Mouse (Mus musculus) gastrocnemius, postnatal 25 days (tissue): ENCODE results near the gene Pomp. TPM values are rescaled to one million over a fixed set of nuclear protein-coding genes. Genes with fewer than 3 reads are reported as not detected.
A peak's percentile ranks its signal among the peaks of the same experiment; 100 is the strongest.

Source experiments
- DNase-seq: peaks from one replicate; pipeline ENCODE4 v3.0.0; 2022
- long read RNA-seq, 2 experiments: library from polyadenylated mRNA; stranded (forward); transcript quantifications; one replicate each; pipeline ENCODE4 v2.0.0; 2021
- total RNA-seq, 2 experiments: library from RNA; stranded (reverse); gene quantifications; 1 replicate in 1 of 2; 2 replicates in 1 of 2; pipeline ENCODE4 v1.2.3; 2021

Gene Pomp
- total RNA-seq = 100 to 1,000 TPM; 137 to 142 TPM
- long read RNA-seq, experiment 1, transcript Pomp-201 (6 exons, 1,579 nt) = major isoform, 395 of 471 reads
- long read RNA-seq, experiment 1, partial matches to known transcripts = 61 of 471 reads
- long read RNA-seq, experiment 1, other reads (novel, unspliced or antisense) = 12 of 471 reads
- long read RNA-seq, experiment 2, transcript Pomp-201 (6 exons, 1,579 nt) = major isoform, 309 of 363 reads
- long read RNA-seq, experiment 2, partial matches to known transcripts = 39 of 363 reads
- long read RNA-seq, experiment 2, other reads (novel, unspliced or antisense) = 12 of 363 reads

DNA sequence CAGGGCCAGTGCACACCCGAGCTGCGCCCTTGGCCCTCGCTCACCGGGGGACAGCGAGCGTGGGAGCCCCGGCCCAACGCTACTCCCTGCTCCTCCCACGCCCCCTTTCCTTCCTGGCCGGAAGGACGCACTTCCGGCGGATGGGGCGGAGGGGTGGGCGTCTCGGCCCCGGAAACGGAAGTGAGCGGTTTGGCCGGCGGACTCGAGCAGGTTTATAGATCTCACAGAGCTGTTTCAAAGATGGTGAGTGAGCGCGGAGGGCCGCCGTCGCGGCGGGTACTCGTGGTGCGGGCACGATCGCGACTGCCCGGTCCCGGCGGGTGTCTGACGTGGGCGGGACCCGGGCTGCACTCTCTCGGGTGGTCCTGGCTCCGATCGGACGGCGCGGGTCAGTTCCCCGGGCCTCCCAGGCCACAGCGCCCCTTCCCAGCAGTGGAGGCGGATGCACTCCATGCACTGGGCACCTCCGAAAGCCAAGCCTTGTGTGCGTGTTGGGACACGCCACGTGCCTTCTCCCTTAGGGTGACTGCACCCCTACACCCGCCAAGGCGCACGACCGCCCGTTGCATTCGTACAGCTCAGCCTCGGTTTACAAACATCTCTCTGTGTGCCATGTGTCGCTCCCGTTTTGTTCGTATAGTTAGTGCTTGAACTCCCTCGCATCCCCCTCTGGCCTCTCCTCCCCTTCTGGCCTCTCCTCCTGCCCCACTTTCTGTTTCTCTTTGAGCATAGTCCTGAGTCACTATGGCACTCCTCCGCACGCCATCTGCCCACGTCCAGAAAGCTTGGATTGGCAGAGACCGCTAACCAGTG, at the start of gene Pomp:
Pomp (plus strand) TSS at position 13 of the 813 bp plus-strand sequence.
- peak; percentile 89 for DNase-seq

DNA sequence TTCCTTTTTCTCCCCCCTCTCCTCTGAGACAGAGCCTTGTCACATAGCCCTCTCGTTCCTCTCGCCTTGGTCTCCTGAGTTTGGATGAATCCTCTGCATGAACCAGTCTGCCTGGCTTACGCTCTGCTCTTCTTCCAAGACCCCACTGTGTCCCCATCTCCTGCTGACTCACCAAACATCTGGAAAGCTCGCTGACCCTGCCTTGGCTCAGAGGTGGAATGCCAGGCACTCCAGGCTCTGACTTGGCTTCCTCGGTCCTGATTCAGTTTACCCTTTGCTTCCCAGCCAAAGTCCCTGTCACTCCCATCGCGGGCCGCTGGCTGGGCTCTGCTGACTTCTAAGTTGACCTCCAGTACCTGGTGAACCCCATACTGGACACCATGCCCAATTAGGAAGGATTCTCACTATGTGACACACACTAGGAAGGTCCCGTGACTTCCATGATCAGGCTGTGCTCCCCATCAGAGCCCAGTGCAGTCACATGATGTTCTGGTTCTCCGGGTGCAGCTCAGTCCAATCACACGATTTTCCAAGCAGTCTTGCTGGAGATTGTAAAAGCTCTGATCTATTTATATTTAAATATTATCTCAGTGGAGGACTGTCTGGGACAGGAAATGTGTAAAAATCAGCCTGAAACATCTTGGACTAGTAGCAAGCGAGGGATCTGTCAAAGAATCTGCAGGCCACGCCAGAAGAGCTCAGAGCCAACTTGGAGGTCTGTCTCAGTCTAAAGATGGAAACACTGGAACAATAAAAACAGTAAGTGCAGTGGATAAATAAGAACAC, 47.8 kb upstream of the Pomp start:
- peak; percentile 59 for DNase-seq

GRCm38 (mm10) chr5:147814971-147815370, 45.3 kb upstream of the Pomp start:
- no peak for DNase-seq

GRCm38 (mm10) chr5:147815592-147815991, 44.7 kb upstream of the Pomp start:
- no peak for DNase-seq

- DNase-seq = no peak
Observed at GRCm38 (mm10) chr5:147816465-147816864, 43.8 kb upstream of the Pomp start.

DNA sequence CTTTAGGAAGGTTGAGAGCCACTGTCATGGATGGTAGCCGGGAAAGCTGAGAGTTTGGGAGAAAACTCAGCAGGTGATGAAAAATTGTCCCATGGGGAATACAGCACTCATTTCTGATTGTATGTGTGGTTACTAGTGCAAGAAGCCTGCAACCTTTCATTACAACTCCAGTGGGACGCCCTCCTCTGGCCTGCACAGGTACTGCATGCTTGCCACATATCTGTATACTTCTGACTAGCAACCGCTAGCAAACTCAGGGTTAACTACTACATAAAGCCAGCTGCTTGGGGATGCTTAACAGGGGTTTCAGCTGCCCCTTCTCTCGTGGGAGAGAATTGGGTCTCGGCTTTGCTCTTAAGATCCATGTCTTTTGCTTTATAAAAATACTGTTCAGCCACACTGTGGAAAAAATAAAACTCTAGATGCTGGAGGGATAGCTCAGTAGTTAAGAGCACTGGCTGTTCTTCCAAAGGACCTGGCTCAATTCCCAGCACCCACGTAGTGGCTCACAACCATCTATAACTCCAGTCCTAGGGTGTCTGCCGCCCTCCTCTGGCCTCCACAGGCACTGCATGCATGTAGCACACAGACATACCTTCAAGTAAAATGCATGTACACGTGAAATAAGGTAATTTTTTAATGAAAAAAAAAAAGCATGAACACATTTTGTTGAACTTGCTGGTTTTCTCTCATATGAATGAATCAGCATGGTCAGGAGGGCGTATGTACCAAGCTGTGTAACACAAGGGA, 42.3 kb upstream of the Pomp start:
- no peak for DNase-seq

GRCm38 (mm10) chr5:147818866-147819265, 41.4 kb upstream of the Pomp start:
- DNase-seq = no peak

DNA sequence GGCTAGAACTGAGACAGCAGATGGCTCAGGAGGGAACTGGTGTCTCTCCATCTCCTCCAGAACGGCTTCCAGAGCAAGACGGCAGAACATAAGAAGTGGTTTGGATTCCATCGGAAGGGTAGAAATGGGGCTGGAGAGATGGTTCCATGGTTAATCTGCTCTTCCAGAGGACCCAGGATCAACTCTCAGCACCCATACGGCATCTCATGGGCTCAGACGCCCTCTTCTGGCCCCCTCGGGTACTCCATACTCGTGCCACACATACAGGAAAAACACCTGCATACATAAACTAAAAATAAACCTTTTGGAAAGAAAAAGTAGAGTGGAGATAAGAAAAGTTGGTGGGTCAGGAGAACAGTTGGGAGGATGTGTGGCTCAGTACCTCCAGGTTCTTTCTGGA, 40.4 kb upstream of the Pomp start:
- DNase-seq = no peak

- no peak for DNase-seq
Observed at GRCm38 (mm10) chr5:147824021-147824605, 36.1 kb upstream of the Pomp start.

- no peak for DNase-seq
Observed at GRCm38 (mm10) chr5:147825375-147825969, 34.8 kb upstream of the Pomp start.

GRCm38 (mm10) chr5:147826091-147826490, 34.2 kb upstream of the Pomp start:
- DNase-seq = no peak

GRCm38 (mm10) chr5:147826546-147826945, 33.7 kb upstream of the Pomp start:
- no peak for DNase-seq

- no peak for DNase-seq
Observed at GRCm38 (mm10) chr5:147828846-147829245, 31.4 kb upstream of the Pomp start.

- DNase-seq = no peak
Observed at GRCm38 (mm10) chr5:147832842-147833241, 27.4 kb upstream of the Pomp start.

GRCm38 (mm10) chr5:147834841-147835500, 25.3 kb upstream of the Pomp start:
- no peak for DNase-seq

DNA sequence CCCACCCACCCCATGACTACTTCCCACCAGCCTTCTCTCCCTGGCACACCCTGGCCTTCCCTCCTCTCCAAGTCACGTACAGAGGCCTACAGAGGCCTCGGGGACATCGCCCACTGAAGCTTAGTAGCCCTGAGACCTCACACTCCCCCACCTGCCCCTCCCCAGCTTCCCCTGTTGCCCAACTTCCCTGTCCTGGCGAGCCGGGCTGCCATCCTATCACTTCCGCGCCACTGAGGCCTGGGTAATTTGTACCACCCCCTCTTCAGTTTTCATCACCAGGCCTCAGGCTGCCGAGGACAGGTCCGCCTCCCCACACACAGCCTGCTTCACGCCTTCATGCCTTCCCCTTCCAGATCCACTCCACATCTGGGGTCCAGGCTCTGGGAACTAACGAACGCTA, 20.8 kb upstream of the Pomp start:
- no peak for DNase-seq

DNA sequence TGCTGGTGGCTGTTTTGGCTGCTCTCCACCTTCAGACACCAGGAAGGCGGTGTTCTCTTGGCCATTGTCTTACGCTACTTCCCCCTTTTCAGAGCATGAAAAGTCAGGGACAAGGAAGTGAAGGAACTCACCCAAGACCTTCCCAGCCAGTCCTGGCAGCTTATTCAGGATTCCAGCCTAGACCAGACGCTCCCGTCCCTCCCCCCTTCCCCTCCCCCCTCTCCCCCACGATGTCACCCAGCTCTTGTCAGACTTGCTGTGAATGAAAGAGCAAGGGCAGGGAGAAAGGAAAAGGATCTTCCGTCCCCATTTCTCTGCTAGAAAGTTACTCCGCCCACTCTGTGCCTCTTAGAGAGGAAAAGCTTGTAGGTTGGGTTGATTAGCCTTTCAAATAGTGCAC, 16.9 kb upstream of the Pomp start:
- DNase-seq = no peak

GRCm38 (mm10) chr5:147845319-147845718, 14.9 kb upstream of the Pomp start:
- DNase-seq = no peak

DNA sequence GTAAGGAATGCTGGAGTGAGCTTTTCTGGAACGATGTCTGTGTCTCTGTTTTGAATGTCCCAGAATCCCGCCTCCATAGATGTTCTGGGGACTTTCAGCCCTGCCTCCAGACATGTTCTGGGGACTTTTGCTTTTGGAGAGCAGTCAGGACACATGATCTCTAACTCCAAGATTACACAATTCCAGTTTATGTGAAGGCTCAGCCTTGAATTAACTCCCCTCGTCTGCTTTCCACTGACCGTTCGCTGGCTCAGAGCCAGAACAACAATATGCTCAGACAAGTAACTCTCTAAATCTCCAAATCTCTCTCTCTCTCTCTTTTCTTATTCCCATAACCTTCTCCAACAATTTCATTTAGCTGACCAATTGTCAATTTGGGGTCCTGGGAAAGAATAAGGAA, 12.9 kb upstream of the Pomp start:
- DNase-seq = no peak

DNA sequence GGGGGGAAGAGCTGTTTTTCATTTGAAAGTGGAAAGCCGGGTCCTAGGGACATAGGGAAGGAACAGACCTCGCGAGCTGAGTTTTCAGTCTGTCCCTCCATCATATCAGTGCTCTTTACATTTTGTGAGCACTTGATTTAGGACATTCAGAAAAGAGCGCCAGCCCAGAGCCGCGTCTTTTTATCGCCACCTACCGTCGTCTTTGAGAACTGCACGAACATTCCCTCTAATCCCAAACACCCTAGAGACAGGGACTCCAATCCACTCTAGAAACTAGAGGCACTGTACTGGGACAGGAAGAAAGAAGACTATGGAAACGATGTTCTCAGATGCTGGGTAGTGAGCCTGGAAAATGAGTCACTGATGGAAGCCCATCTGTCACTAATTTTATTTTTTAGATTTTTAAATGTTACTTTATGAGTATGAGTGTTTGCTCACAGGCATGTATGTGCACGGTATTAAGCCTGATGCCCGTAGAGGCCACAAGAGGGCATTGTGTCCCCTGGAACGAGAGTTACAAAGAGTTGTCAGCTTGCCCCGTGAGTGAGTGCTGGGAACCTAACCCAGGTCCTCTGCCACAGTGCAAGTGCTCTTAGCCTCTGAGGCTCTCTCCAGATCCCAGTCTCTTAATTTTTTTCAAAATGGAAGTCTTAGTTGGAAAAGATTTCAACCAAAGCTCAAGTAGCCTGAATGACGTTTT, 11.9 kb upstream of the Pomp start:
- DNase-seq = peak; percentile 26
